Mouse (Mus musculus): ENCODE measurements around the gene Rps27a. TPM values are rescaled to one million over a fixed set of nuclear protein-coding genes. Genes with fewer than 3 reads are reported as not detected.

The Rps27a gene
- 662 and 771 TPM in 2 replicates for polyA plus RNA-seq (2016; fragmentation: Nextera tagmentation; extraction: Ambion mirVana)

DNA sequence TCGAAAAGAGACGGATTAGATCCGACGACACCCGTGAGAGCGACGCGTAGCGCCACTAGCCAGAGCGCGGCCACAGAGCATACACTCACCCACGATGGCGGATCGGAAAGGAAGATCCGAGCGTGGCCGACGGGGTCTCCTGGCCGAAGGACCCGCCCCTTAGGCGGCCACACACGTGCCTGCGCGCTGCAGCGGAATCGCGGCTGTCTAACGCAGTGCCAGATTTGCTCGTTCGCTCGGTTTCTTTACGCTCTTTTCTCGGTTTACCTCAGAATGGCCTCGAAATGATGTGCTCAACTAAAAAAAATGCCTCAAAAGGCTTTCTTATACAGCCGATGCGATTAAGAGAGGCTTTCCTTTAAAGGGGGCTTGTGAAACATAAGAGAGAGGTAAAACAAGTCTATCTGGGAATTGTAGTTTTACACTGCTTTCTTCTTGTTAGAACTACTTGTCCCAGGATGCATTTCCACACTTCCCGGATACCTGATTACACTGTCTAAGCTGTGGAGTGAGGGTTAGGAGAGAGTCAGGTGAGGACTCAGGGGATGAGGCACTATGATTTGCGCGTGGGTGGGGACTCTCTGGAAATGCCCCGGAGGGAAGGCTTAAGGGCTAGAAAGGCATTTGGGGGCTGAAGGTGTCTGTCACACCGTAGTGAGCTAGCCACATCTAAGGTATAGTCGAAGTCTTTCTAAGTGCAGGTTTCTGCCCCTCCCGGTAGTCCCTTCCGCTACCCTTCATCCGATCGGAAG is at the start of gene Rps27a, which contains the start of gene Clhc1:
TSS of gene Rps27a (minus strand) at position 358 of the 752 bp plus-strand sequence.
TSS of gene Clhc1 (plus strand) at position 199 of the 752 bp plus-strand sequence.
- Histone ChIP-seq H3K4me2 (replicated peaks) (peak within 1 kb of the TSS; percentile 67), H3K36me3 (peaks cover 25% of the 10 kb centered on the region), H3K4me1 (peaks cover 9% of the 10 kb centered on the region), H3K9ac (peak within 1 kb of the TSS; percentile 78), H3K9me3 (replicated peaks) (no peaks in the 10 kb centered on the region), H3K27ac (peak within 1 kb of the TSS; percentile 82), H3K4me3 (peak within 1 kb of the TSS; percentile 54), H3K27me3 (no peaks in the 10 kb centered on the region)
- ATAC-seq (ENCODE audit: low FRiP score): peak; percentile 98
- under 1% methylated on average over 46 of the region's 46 CpGs for WGBS

DNA sequence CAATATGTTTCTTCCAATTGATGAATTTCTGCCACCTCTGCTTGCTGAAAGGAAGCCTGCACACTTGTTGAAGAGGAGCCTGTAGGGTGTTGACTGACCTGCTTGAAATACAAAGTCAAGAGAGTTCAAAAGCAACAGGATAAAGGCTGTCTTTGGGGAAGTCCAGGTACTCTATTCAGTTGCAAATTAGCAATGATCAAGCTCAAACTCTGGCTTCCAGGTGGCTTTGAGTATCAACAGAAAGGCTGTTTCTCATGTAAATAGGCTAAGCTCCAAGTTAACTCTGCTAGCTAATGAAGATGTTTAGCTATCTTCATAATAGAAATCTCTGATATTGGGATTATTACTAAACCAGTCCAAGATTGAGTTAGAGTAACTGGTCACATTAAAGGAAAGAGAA is 49.2 kb upstream of the Rps27a start:
- Histone ChIP-seq H3K9ac (no peak overlapping the region), H3K9me3 (replicated peaks) (no peaks in the 10 kb centered on the region), H3K27me3 (no peaks in the 10 kb centered on the region), H3K4me1 (no peaks in the 10 kb centered on the region), H3K27ac (no peak overlapping the region), H3K4me3 (no peak overlapping the region), H3K4me2 (replicated peaks) (no peak overlapping the region), H3K36me3 (no peaks in the 10 kb centered on the region)
- ATAC-seq (ENCODE audit: low FRiP score): no peak

DNA sequence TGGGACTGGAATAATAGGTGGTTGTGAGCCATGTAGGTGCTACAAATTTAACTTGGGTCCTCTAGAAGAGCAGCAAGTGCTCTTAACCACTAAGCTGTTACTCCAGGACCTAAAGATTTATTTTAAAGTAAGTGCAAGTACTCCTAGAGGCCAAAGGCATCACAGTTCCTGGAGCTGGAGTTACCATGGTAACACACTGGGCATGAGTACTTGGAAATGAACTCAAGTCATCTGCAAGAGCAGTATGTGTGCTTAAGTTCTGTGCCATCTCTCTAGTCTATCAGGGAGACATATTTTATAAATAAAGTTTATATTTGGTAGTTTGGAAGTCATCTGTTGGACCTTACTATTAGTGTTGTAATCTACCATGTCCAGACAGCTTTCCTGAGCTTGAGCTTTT is 47.3 kb upstream of the Rps27a start:
- no peak overlapping the region for H3K27ac ChIP-seq
- H3K36me3 ChIP-seq: no peaks in the 10 kb centered on the region
- no peak overlapping the region for H3K4me3 ChIP-seq
- no peaks in the 10 kb centered on the region for H3K9me3 ChIP-seq (replicated peaks)
- no peak overlapping the region for H3K9ac ChIP-seq
- no peak for ATAC-seq (ENCODE audit: low FRiP score)
- H3K27me3 ChIP-seq: no peaks in the 10 kb centered on the region
- H3K4me1 ChIP-seq: no peaks in the 10 kb centered on the region
- no peak overlapping the region for H3K4me2 ChIP-seq (replicated peaks)

DNA sequence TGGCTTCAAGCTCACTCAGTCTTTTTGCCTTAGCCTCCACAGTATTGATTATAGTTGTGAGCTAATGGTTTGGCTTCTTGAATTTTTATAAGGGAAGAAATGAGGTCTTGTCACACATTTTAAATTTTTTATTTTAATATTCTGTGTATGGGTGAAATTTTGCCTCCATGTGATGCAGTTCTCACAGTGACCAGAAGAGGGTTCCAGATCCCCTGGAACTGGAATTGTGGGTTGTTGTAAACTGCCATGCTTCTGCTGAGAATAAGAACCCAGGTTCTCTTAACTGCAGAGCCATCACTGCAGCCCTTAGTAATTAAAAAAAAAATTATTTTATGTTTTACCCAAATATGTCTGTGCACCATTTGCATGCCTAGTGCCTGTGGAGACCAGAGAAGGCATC is 31.7 kb upstream of the Rps27a start:
- no peak for ATAC-seq (ENCODE audit: low FRiP score)
- H3K4me1 ChIP-seq: no peaks in the 10 kb centered on the region

DNA sequence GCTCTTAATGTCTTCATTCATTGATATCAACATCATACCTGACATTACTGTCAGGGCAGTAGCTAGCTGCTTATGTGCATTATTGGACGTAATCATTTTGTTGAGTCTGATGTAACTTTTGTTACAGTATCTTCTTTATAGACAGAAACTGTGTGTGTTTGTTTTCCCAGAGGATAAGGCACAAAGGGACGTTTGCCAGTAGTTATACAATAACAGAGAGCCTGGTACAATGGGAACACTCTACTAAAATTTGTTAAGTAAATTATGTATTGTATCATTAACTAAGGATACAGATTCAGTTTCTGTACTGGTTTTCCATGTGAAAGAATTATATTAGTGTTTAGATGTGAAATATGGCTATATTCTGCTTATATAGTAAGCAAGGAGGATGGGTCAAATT is 24.7 kb upstream of the Rps27a start:
- H3K27me3 ChIP-seq: no peaks in the 10 kb centered on the region
- H3K9ac ChIP-seq: no peak overlapping the region
- H3K4me1 ChIP-seq: no peaks in the 10 kb centered on the region
- H3K27ac ChIP-seq: no peak overlapping the region
- no peaks in the 10 kb centered on the region for H3K9me3 ChIP-seq (replicated peaks)
- no peaks in the 10 kb centered on the region for H3K36me3 ChIP-seq
- no peak overlapping the region for H3K4me3 ChIP-seq
- ATAC-seq (ENCODE audit: low FRiP score): no peak
- WGBS: 77% methylated on average over 2 of the region's 2 CpGs
- H3K4me2 ChIP-seq (replicated peaks): no peak overlapping the region

More for the DNA sequence above, 31.7 kb upstream of the Rps27a start:
- Histone ChIP-seq H3K36me3 (no peaks in the 10 kb centered on the region), H3K9me3 (replicated peaks) (no peaks in the 10 kb centered on the region), H3K27me3 (no peaks in the 10 kb centered on the region), H3K4me2 (replicated peaks) (no peak overlapping the region), H3K9ac (no peak overlapping the region), H3K27ac (no peak overlapping the region), H3K4me3 (no peak overlapping the region)

DNA sequence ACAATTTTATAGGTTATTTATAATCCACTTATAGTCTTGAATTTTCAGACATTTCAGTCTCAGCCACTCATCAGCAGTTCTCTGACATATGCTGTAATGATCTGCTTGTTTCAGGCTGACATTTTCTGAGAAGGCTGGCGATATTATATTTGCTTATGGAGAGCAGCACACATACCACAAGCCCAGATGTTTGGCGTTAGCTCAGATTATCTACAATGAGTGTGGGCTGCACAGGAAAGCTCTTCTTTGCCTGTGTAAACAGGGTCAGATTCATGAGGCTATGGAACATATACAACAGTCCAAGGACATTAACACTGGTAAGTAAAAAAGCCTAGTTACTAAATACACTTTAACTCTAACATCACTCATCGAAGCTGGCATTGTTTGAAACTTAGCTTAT is 23.6 kb upstream of the Rps27a start:
- H3K4me1 ChIP-seq: no peaks in the 10 kb centered on the region
- H3K4me3 ChIP-seq: no peak overlapping the region
- no peak overlapping the region for H3K27ac ChIP-seq
- H3K4me2 ChIP-seq (replicated peaks): no peak overlapping the region
- H3K27me3 ChIP-seq: no peaks in the 10 kb centered on the region
- no peak overlapping the region for H3K9ac ChIP-seq
- ATAC-seq (ENCODE audit: low FRiP score): no peak
- no peaks in the 10 kb centered on the region for H3K9me3 ChIP-seq (replicated peaks)
- H3K36me3 ChIP-seq: no peaks in the 10 kb centered on the region
- WGBS: 80% methylated on average over 3 of the region's 3 CpGs

DNA sequence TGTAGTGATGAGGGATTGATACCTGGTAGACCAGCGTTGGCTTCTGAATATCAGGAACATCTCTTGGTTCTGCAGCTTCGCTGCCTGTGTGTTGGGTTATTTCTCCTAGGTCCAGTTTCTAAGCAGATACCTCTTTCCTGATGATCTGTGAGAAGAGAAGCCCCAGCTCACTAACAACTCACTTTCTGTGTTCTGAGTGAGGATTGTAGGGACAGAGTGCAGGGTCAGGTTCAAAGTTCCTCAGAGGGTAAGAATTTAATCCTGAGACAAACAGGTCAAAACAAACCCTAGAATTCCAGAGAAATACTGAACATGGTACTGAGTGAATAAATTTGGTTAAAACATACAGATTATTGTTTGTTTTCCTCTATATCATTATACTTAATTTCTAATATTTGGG is 15.5 kb upstream of the Rps27a start:
- H3K27ac ChIP-seq: no peak overlapping the region
- no peaks in the 10 kb centered on the region for H3K9me3 ChIP-seq (replicated peaks)
- H3K4me2 ChIP-seq (replicated peaks): no peak overlapping the region
- WGBS: 85% methylated on average over 2 of the region's 2 CpGs
- H3K36me3 ChIP-seq: no peaks in the 10 kb centered on the region
- no peaks in the 10 kb centered on the region for H3K27me3 ChIP-seq
- no peaks in the 10 kb centered on the region for H3K4me1 ChIP-seq
- no peak overlapping the region for H3K9ac ChIP-seq
- no peak for ATAC-seq (ENCODE audit: low FRiP score)
- H3K4me3 ChIP-seq: no peak overlapping the region

DNA sequence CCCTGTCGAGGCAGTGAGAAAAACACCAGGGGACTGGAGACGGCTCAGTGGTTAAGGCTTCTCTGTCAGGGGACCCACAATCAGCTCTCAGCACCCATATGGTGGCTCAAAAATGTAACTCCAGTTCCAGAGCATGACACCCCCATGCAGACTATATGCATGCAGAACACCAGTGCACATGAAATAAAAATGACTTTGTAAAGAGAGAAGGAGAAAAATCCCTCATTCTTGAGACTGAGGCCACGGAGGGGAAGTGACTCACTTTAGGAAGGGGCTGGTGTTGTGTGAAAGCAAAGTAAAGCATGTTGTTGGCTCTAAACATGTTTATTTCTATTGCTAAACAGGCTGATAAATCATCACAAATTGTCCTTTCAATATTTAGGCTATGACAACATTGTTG is 13.1 kb upstream of the Rps27a start:
- Histone ChIP-seq H3K4me1 (no peaks in the 10 kb centered on the region), H3K27me3 (no peaks in the 10 kb centered on the region), H3K4me2 (replicated peaks) (no peak overlapping the region), H3K9ac (no peak overlapping the region), H3K9me3 (replicated peaks) (no peaks in the 10 kb centered on the region), H3K27ac (no peak overlapping the region), H3K36me3 (no peaks in the 10 kb centered on the region), H3K4me3 (no peak overlapping the region)
- 94% methylated on average over 3 of the region's 3 CpGs for WGBS
- ATAC-seq (ENCODE audit: low FRiP score): no peak

DNA sequence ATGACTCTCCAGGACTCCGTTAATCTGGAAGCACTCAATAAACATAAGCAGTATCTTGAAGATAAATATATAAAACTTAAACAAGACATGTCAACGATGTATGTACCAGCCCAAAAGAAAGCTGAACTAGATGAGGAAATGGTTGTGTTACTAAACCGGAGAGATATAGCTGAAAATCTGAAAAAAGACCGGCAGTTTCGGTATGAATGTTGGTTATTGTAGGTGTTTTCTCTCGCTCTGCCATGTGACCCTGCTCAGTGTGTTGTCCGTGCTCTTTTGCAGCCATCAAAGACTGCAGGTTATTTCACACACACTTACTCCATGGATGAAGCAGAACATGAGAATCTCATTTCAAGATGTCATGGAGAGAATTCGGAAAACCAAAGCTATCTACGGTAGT is 12.5 kb upstream of the Rps27a start:
- Histone ChIP-seq H3K27ac (no peak overlapping the region), H3K4me1 (no peaks in the 10 kb centered on the region), H3K4me2 (replicated peaks) (no peak overlapping the region), H3K9me3 (replicated peaks) (no peaks in the 10 kb centered on the region), H3K36me3 (no peaks in the 10 kb centered on the region), H3K27me3 (no peaks in the 10 kb centered on the region), H3K4me3 (no peak overlapping the region), H3K9ac (no peak overlapping the region)
- no peak for ATAC-seq (ENCODE audit: low FRiP score)
- WGBS: 87% methylated on average over 9 of the region's 9 CpGs

DNA sequence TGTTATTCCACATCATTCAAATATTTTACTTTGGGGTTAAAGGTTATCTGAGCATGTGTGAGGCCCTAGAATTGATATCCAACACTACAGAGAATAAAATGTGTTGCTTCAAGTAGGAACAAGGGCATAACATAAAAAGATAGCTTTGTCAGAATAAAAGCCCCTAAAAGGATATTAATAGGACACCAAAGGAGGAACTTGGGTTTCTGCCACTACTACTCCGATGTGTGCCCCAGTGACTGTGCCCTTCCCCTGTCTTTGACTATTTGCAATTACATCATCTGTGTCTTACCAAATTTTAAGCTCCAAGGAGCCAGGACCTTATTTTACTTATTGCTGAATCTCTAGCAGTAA is 1.5 kb upstream of the Rps27a start:
- Histone ChIP-seq H3K27ac (no peak overlapping the region), H3K4me2 (replicated peaks) (no peak overlapping the region), H3K4me1 (peaks cover 9% of the 10 kb centered on the region), H3K36me3 (peaks cover 15% of the 10 kb centered on the region), H3K4me3 (no peak overlapping the region), H3K27me3 (no peaks in the 10 kb centered on the region), H3K9ac (no peak overlapping the region), H3K9me3 (replicated peaks) (no peaks in the 10 kb centered on the region)
- ATAC-seq (ENCODE audit: low FRiP score): no peak
- WGBS: 97% methylated on average over 1 of the region's 1 CpGs

DNA sequence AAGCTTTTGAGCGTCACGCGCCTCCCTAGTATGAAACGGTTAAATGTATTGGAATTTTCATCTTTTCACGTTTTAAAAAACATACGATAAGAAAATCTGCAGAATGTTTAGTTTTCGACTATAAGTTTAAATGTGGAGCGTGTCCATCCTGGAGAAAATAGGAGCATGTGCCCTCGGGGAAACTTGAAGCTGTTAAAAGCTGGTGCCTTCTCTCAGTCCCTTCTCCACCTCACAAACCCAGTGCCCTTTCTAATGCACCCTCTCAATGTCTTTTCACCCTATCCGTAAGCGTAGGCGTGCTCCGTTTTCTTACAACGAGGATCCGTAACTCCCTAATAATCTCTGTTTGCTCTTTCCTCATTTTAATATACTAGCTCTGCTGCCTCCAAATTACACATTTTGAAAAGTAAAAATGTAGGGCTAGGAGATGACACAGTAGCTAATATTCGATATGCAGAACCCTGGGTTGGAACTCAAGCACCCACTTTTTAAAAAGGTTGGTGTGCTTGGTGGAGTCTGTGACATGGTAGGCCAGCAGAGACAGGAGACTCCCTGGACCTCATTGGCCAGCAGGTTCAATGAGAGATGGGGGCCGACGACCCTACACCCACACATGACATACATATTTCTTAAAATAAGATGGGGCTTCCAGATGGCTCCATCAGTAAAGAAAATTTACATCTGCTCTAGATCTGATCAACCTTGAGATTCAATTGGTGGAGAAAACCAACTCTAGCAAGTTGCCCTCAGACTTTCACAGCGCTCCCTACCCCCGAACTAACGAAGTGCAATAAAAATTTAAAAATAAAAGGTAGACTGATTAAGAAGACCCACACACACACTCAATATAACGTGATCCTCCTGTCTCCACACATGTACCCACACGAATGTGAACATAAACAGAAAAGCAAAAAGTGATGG is 855 bp upstream of the Rps27a start:
- peak overlapping the region; percentile 78 for H3K9ac ChIP-seq
- ATAC-seq (ENCODE audit: low FRiP score): 0 out of 2 replicates have a peak, but pooled peaks have one; percentile 14
- WGBS: 27% methylated on average over 23 of the region's 23 CpGs

DNA sequence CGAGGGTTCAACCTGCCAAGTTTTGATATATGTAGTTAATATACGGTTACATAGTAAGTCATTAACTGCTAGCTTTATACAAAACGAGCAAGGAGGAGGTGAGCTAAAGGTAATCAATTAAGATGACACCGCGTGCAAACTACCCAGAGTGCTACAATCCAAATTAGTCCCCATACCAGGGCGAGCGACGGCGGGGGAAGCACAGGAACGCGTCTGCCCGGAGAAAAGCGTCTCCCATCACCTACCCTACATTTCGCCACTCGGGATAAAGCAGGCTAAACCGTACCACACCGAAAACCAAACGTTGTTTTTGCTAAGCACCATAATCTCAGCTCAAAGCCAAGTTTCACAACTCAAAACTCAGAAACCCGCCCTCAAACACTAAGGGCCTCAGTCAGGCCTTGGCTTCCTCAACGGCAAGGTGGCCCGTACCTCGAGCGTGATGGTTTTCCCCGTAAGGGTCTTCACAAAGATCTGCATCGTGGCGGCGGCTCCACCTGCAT is 609 bp downstream of the Rps27a start:
- Histone ChIP-seq H3K4me2 (replicated peaks) (peak overlapping the region; percentile 60), H3K36me3 (peaks cover 26% of the 10 kb centered on the region), H3K27me3 (no peaks in the 10 kb centered on the region), H3K4me1 (peaks cover 9% of the 10 kb centered on the region), H3K9ac (peak overlapping the region; percentile 78), H3K27ac (peak overlapping the region; percentile 82), H3K9me3 (replicated peaks) (no peaks in the 10 kb centered on the region), H3K4me3 (peak overlapping the region; percentile 54)
- ATAC-seq (ENCODE audit: low FRiP score): peak; percentile 16
- under 1% methylated on average over 27 of the region's 27 CpGs for WGBS

More for the DNA sequence above, 855 bp upstream of the Rps27a start:
- H3K27ac ChIP-seq: peak overlapping the region; percentile 82; the same call in 1 of the 2 replicates
- H3K4me1 ChIP-seq: peaks cover 9% of the 10 kb centered on the region
- peaks cover 21% of the 10 kb centered on the region for H3K36me3 ChIP-seq
- H3K9me3 ChIP-seq (replicated peaks): no peaks in the 10 kb centered on the region
- H3K27me3 ChIP-seq: no peaks in the 10 kb centered on the region
- peak overlapping the region; percentile 54 for H3K4me3 ChIP-seq
- peak overlapping the region; percentile 67 for H3K4me2 ChIP-seq (replicated peaks)

All from hindbrain, embryonic 12.5 days (tissue).